Mouse (Mus musculus) embryo, embryonic 10.5 days (tissue): ENCODE results near the gene B4galt7.
"Not testable (repeated sequence)": the region's sequence is repeated elsewhere in the genome, so short reads cannot be mapped to it uniquely, and the experiment has no call there.

Source experiments
- DNase-seq: peaks from one replicate; pipeline ENCODE4 v3.0.0-alpha.2; 2015; ENCODE audit warnings: low spot score

Gene B4galt7

GRCm38 (mm10) chr13:55599566-55600540, at the start of gene B4galt7:
TSS of gene B4galt7 (plus strand) at chr13:55599896.
- peak; percentile 83 for DNase-seq

GRCm38 (mm10) chr13:55555921-55556320, 43.8 kb upstream of the B4galt7 start:
- no peak for DNase-seq

DNA sequence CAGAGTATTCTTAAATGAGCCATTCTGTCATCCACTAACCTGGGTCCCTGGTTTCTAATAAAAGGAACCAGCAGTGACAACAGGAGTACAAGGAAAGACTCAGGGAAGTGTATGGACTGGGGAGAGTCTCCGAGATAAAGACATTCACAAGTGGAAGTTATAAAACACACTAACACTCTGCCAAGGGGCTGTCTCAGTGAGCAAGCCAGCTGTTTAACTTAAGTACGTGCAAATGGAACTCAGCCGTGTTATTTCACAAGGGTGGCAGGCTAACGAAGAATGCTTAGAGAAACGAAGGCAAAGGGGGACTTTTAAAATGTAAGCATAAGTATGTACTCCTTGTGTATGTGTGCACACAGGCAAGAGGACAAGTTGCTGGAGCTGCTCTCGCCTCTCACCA, 42.2 kb upstream of the B4galt7 start:
- no peak for DNase-seq

DNA sequence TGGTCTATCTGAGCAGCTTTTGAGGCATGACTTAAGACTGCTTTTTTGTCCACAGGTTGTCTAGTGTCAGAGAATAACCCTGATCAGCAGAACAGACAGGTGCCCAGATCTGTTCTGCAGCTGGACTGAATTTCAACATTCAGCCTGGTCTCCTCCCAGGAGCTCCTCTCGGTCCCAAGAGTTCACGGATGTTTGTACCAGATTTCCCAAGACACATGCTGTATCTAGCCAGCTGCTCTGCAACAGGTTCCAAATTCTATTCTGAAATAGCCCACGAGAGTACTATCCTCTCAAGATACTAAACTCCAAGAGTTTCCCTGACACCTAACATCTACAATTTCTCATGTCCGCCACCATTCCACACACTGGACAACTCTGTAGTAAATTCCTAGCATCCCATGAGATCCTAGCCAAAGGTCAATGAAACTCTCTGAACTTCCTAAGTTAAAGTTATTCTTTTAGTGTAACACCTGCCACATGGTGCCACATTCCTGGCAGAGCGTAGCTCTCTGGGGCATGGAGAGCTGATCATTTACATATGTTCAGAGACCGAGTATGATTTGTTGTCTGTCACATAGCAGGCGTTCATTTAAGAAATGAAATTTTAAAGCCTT, 36.3 kb upstream of the B4galt7 start:
- DNase-seq, result no peak

GRCm38 (mm10) chr13:55567001-55567400, 32.7 kb upstream of the B4galt7 start:
- no peak for DNase-seq

GRCm38 (mm10) chr13:55567949-55568348, 31.7 kb upstream of the B4galt7 start:
- no peak for DNase-seq

GRCm38 (mm10) chr13:55568524-55568923, 31.2 kb upstream of the B4galt7 start:
- not testable (repeated sequence) for DNase-seq

DNA sequence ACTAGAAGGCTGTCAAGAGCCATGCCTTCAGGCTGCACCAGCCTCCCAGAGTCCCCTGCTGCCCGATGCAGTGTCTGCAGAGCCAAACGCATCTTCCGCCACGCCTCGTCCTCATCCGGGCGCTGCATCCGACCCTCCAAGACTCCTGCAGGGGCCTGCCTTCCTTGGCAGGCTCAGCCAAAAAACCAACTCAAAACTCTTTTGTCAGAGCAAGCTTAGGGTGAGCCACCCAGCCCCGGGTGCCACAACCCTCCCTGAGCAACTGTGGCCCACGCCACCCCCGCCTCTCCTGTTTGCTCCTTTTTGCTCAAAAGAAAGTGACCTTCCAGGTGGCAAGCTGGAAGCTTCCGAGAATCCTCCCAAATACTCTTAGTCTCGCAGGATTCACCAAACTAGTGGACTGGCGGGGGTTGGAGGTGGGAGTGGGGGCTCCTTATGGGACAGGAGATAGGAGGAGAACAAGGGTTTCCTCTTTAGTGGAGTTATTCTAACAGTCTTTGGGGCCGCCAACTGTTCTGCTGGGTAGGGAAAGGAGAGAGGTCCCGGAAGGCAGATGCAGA, 29.9 kb upstream of the B4galt7 start:
- peak; percentile 44 for DNase-seq

GRCm38 (mm10) chr13:55570286-55570973, 29.3 kb upstream of the B4galt7 start:
- DNase-seq, result peak; percentile 45

DNA sequence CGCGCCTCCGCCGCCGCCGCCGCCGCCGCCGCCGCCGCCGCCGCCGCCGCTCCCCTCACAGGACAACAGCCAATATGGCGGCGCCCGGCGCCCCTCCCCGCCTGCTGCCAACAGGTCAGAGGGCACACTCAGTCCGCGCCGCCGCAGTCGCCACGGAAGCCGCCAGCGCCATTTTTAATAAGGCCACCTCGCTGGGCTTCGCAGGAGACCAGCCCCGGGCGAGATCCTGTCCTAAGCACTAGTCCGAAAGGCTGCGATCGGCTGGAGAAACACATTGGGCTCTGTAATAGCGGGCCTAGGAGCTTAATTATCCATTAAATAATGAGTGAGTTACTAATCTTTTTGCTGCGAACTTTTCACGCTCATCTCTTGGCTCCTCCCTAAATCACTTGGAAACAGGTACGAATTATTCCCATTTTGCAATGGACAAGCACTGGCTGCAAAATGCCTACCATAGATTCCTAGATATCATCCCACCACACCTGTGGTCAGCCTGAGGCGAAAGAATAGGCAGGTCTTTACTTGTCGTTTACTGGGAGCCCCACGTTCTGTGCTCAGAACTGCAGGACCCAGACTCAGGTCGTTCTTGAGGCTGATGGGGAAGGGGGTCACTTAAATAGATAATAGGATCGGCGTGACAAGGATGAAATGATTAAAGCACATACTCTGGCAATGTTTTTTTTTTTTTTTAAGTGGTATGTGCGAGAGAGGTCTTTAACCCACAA, 28.5 kb upstream of the B4galt7 start, which contains the start of gene Fam193b:
Gene Fam193b (minus strand): TSS at position 94 of the 725 bp plus-strand sequence.
- DNase-seq, result peak; percentile 95

DNA sequence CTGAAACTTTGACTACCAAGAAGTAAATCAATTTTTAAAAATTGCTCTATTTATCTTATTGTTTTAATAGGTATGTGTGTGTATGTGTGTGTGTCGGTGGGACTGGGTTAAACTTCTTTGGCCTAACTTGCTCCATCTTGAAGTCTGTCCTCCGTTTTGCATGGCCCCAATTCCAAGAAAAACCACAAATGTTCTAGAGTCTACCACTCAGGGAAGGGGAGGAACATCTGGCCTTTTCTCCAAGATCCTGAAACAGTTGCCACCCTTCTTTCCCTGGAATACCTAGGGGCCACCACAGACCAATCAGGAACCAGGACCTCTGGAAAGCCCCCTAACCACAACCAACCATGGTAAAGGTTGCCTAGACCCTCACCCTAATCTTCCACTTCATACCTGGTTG, 27.7 kb upstream of the B4galt7 start:
- DNase-seq, result no peak

DNA sequence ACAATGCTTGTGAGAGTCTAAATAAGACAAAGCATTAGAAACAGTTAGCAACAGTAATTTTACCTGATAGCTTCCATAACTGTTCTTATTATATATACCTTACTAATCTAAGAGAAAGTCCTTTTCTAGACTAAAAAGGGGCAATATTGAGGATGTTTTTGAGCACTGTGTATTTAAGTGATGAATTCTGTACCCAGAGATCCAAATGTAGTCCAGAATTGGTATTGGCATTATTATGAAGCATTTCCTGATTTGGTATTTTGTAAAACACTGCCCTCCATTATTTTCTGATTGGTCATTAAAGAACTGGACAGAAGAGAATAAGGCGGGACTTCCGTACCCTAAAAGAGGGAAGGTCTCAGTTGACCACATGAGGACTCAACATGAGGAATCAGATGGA, 26.3 kb upstream of the B4galt7 start, which contains the start of gene Tmed9:
Gene Tmed9 (plus strand): TSS at position 301 of the 400 bp plus-strand sequence.
- DNase-seq, result no peak

DNA sequence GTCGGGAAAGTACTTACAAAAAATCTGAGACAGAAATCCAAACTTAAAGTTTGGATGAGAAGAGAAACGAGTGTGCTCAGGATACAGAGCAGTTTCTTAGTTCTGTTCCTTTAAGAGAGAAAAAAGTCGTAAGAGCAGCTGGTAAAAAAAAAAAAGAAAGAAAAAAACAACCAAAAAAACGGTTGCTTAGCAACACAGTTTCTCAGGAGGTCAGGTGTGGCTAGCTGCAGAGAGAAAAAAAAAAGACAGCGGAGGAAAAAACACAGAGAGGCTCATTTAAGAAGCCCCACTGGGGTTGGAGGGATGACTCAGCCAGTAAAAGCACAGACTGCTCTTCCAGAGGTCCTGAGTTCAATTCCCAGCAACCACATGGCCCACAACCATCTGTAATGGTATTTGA, 25.4 kb upstream of the B4galt7 start:
- DNase-seq, result no peak

DNA sequence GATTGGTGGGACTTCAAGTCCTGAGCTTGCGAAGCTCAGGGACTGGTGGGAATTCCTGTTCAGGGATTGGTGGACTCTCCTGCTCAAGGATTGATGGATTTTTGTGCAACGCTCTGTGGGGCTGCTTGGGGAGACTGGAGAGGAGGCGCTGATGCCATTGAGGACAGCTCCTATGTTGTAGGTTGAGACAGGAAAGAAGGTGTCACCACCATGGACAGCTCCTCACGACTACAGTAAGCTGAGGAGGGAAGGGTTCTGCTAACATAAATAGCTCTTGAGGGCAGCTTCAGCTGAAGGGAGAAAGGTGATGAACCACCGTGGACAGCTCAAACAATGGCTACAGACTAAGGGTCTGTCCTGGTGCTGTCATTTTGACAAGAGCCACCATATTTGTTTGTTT, 23.8 kb upstream of the B4galt7 start:
- DNase-seq, result no peak

DNA sequence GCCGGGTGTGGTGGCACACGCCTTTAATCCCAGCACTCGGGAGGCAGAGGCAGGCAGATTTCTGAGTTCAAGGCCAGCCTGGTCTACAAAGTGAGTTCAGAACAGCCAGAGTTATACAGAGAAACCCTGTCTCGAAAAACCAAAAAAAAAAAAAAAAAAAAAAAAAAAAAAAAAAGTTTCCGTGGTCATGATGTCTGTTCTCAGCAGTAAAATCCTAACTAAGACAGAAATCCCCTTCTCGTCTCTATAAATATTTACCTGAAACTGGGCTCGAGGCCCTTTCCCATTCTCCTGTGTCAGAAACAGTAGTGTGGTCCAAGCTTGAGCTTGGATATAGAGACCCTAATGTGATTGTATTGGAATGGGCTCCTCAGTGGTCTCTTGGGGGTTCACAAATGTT, 22.8 kb upstream of the B4galt7 start:
- DNase-seq, result not testable (repeated sequence)

- no peak for DNase-seq
Measured at GRCm38 (mm10) chr13:55578086-55578485, 21.6 kb upstream of the B4galt7 start.

GRCm38 (mm10) chr13:55591961-55592490, 7.7 kb upstream of the B4galt7 start:
- no peak for DNase-seq

- peak; percentile 98 for DNase-seq
Measured at GRCm38 (mm10) chr13:55592512-55593253, 7.0 kb upstream of the B4galt7 start.

GRCm38 (mm10) chr13:55593254-55593747, 6.4 kb upstream of the B4galt7 start:
- no peak for DNase-seq

GRCm38 (mm10) chr13:55595375-55595774, 4.3 kb upstream of the B4galt7 start:
- no peak for DNase-seq
